In genomic region chr1:152555944-152556573, GRCm38 (mm10) we compare ENCODE assay signal across 8 mouse cellular contexts.
DNase-seq lines count a peak whose midpoint lies in the region; ATAC-seq and TF ChIP-seq lines count a peak whose summit lies in the region.

No protein-coding gene starts in this region.

- peaks cover 59% of the 10 kb centered on the region for H3K4me1 ChIP-seq in heart, embryonic 12.5 days (replicated peaks)
- peaks cover 39% of the 10 kb centered on the region for H3K4me1 ChIP-seq in kidney, postnatal 0 days (replicated peaks; ENCODE audit: insufficient read depth, low read length)
- H3K4me1 ChIP-seq in liver, embryonic 13.5 days (replicated peaks): no peaks in the 10 kb centered on the region
- H3K4me1 ChIP-seq in neural tube, embryonic 13.5 days (replicated peaks): peaks cover 36% of the 10 kb centered on the region

- no peaks in the 10 kb centered on the region for H3K9me3 ChIP-seq in heart, embryonic 12.5 days (replicated peaks)
- H3K9me3 ChIP-seq in kidney, postnatal 0 days (replicated peaks; ENCODE audit: low read length): no peaks in the 10 kb centered on the region
- no peaks in the 10 kb centered on the region for H3K9me3 ChIP-seq in liver, embryonic 13.5 days (replicated peaks)
- no peaks in the 10 kb centered on the region for H3K9me3 ChIP-seq in neural tube, embryonic 13.5 days

- H3K27me3 ChIP-seq in heart, embryonic 12.5 days (replicated peaks): no peaks in the 10 kb centered on the region
- no peaks in the 10 kb centered on the region for H3K27me3 ChIP-seq in kidney, postnatal 0 days (ENCODE audit: insufficient read depth, low read length)
- no peaks in the 10 kb centered on the region for H3K27me3 ChIP-seq in liver, embryonic 13.5 days
- no peaks in the 10 kb centered on the region for H3K27me3 ChIP-seq in neural tube, embryonic 13.5 days

- DNase-seq in adrenal gland, postnatal 14 days: peak; percentile 87
- peak; percentile 56 for DNase-seq in fibroblast of lung, adult 2 months (ENCODE audit: low read depth)
- peak; percentile 95 for DNase-seq in kidney, postnatal 0 days (ENCODE audit: low spot score)
- no peak for DNase-seq in liver, embryonic 13.5 days
- DNase-seq in cerebellum, adult 11 months: no peak

- H3K9ac ChIP-seq in heart, embryonic 12.5 days: peak overlapping the region; percentile 59
- no peak overlapping the region for H3K9ac ChIP-seq in kidney, postnatal 0 days (ENCODE audit: low read depth, low read length)
- H3K9ac ChIP-seq in liver, embryonic 13.5 days: no peak overlapping the region
- no peak overlapping the region for H3K9ac ChIP-seq in neural tube, embryonic 13.5 days

- no peak for TF ChIP-seq CTCF in kidney, postnatal 0 days (IDR thresholded peaks at IDR 0.05; ENCODE audit: low read depth)

- 7% methylated on average over 7 of the region's 7 CpGs for WGBS in heart, embryonic 12.5 days
- 8% methylated on average over 7 of the region's 7 CpGs for WGBS in kidney, postnatal 0 days
- WGBS in liver, embryonic 13.5 days (ENCODE audit: insufficient replicate concordance): 44% methylated on average over 7 of the region's 7 CpGs
- 20% methylated on average over 7 of the region's 7 CpGs for WGBS in neural tube, embryonic 13.5 days

- H3K36me3 ChIP-seq in heart, embryonic 12.5 days: peaks cover 49% of the 10 kb centered on the region
- peaks cover 9% of the 10 kb centered on the region for H3K36me3 ChIP-seq in kidney, postnatal 0 days (ENCODE audit: insufficient read depth, low read length)
- H3K36me3 ChIP-seq in liver, embryonic 13.5 days: peaks cover 9% of the 10 kb centered on the region; the same call in 1 of the 2 replicates
- peaks cover 14% of the 10 kb centered on the region; the same call in 1 of the 2 replicates for H3K36me3 ChIP-seq in neural tube, embryonic 13.5 days

- peak overlapping the region; percentile 40 for H3K4me2 ChIP-seq in heart, embryonic 12.5 days
- H3K4me2 ChIP-seq in kidney, postnatal 0 days (ENCODE audit: low read length): 0 out of 2 replicates have a peak overlapping the region, but pooled peaks have one; percentile 13
- no peak overlapping the region for H3K4me2 ChIP-seq in liver, embryonic 13.5 days
- no peak overlapping the region for H3K4me2 ChIP-seq in neural tube, embryonic 13.5 days

- ATAC-seq in heart, embryonic 12.5 days (ENCODE audit: insufficient number of reproducible peaks, low FRiP score): peak; percentile 88
- peak; percentile 60; the same call in 1 of the 2 replicates for ATAC-seq in kidney, postnatal 0 days (replicated peaks; ENCODE audit: low FRiP score, low read depth)
- ATAC-seq in liver, embryonic 13.5 days (ENCODE audit: low read depth): no peak
- ATAC-seq in neural tube, embryonic 13.5 days (ENCODE audit: low read depth): peak; percentile 79
- ATAC-seq in monocyte, adult 5-6 weeks (replicated peaks; ENCODE audit: insufficient number of reproducible peaks, low FRiP score, low TSS enrichment, poor library complexity, severe bottlenecking): no peak

- no peak overlapping the region for H3K4me3 ChIP-seq in heart, embryonic 12.5 days
- no peak overlapping the region for H3K4me3 ChIP-seq in kidney, postnatal 0 days (replicated peaks; ENCODE audit: low read depth, low read length)
- no peak overlapping the region for H3K4me3 ChIP-seq in liver, embryonic 13.5 days (replicated peaks)
- no peak overlapping the region for H3K4me3 ChIP-seq in neural tube, embryonic 13.5 days

- H3K27ac ChIP-seq in heart, embryonic 12.5 days (ENCODE audit: poor library complexity, severe bottlenecking): peak overlapping the region; percentile 95
- peak overlapping the region; percentile 87 for H3K27ac ChIP-seq in kidney, postnatal 0 days
- H3K27ac ChIP-seq in liver, embryonic 13.5 days: peak overlapping the region; percentile 47
- H3K27ac ChIP-seq in neural tube, embryonic 13.5 days (replicated peaks): peak overlapping the region; percentile 75

Comparison
In these comparisons a context has a peak if more than half of its experiments do, and no peak if none do; other contexts are left out.
1. DNase-seq: peak in adrenal gland, postnatal 14 days (single experiment), fibroblast of lung, adult 2 months (single experiment) and kidney, postnatal 0 days (single experiment); none in liver, embryonic 13.5 days (single experiment) and cerebellum, adult 11 months (single experiment).
2. ATAC-seq: peak in heart, embryonic 12.5 days (single experiment), kidney, postnatal 0 days (single experiment) and neural tube, embryonic 13.5 days (single experiment); none in liver, embryonic 13.5 days (single experiment) and monocyte, adult 5-6 weeks (single experiment).
3. H3K4me2 ChIP-seq: peak in heart, embryonic 12.5 days (single experiment) and kidney, postnatal 0 days (single experiment); none in liver, embryonic 13.5 days (single experiment) and neural tube, embryonic 13.5 days (single experiment).
4. Peak in every context shown above with its lines, with median percentiles within 50 percentile points of each other: H3K27ac ChIP-seq.